Comparison of ENCODE assay signal across 15 mouse cellular contexts in the genomic region with DNA sequence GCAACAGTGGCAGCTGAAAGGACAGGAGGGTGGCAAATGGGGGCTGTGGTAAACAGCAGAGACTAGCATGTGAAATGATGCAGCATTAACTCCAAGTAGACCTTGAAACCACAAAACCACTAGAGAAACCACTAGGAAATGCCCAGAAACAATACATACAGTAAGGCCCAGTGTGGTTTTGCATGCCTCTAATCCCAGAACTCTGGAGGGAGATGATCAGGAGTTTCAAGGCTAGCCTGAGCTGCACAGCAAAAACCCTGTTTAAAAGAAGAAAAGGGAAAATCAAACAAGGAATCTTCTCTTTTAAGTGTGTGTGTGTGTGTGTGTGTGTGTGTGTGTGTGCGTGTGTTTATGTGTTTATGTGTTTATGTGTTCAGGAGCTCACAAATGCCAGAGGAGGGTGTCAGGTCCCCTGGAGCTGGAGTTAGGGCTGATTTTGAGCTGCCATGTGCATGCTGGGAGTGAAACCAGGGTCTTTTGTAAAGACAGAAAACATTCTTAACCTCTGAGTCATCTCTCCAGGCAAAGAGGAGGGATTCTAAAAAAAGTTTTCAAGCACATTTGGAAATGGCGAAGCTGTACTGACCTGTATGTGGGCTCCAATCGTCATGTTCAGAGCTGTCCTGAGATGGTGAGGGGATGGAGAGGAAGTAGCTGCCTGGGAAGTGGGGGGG. TPM values are rescaled to one million over a fixed set of nuclear protein-coding genes. Genes with fewer than 3 reads are reported as not detected.
DNase-seq lines count a peak whose midpoint lies in the region; ATAC-seq and TF ChIP-seq lines count a peak whose summit lies in the region.
"Had no signal": no experiment of that assay in that cellular context is flagged by ENCODE, and none has a peak within 500 bp of the region (broad histone marks: within the 10 kb centered on the region; RNA-seq: fewer than 3 reads in every experiment).

No protein-coding gene starts in this region.

- no peaks in the 10 kb centered on the region for H3K9me3 ChIP-seq in kidney, postnatal 0 days (replicated peaks; ENCODE audit: low read length)
- H3K9me3 ChIP-seq in kidney, embryonic 15.5 days (replicated peaks), result no peaks in the 10 kb centered on the region
- H3K9me3 ChIP-seq: forebrain, embryonic 12.5 days; hindbrain, embryonic 15.5 days; stomach, embryonic 15.5 days had no signal

- H3K9ac ChIP-seq in kidney, postnatal 0 days (ENCODE audit: low read depth, low read length), result no peak overlapping the region
- no peak overlapping the region for H3K9ac ChIP-seq in kidney, embryonic 15.5 days
- H3K9ac ChIP-seq: forebrain, embryonic 12.5 days; hindbrain, embryonic 15.5 days; stomach, embryonic 15.5 days had no signal

- TF ChIP-seq CTCF in kidney, postnatal 0 days (IDR thresholded peaks at IDR 0.05; ENCODE audit: low read depth), result no peak

- no peak overlapping the region for H3ac ChIP-seq in myocyte (ENCODE audit: control insufficient read depth, insufficient read length)

- WGBS in kidney, postnatal 0 days, result 74% methylated on average over 3 of the region's 3 CpGs
- 59% methylated on average over 3 of the region's 3 CpGs for WGBS in kidney, embryonic 15.5 days

- no peak overlapping the region for H3K4me2 ChIP-seq in kidney, postnatal 0 days (ENCODE audit: low read length)
- H3K4me2 ChIP-seq in kidney, embryonic 15.5 days, result no peak overlapping the region
- H3K4me2 ChIP-seq in myocyte (ENCODE audit: low read depth), result peak overlapping the region; percentile 44
- H3K4me2 ChIP-seq: forebrain, embryonic 12.5 days; hindbrain, embryonic 15.5 days; stomach, embryonic 15.5 days had no signal

- no peaks in the 10 kb centered on the region for H3K36me3 ChIP-seq in kidney, postnatal 0 days (ENCODE audit: insufficient read depth, low read length)
- no peaks in the 10 kb centered on the region for H3K36me3 ChIP-seq in kidney, embryonic 15.5 days
- H3K36me3 ChIP-seq in myocyte (ENCODE audit: control insufficient read depth, insufficient read depth), result no peaks in the 10 kb centered on the region
- H3K36me3 ChIP-seq: forebrain, embryonic 12.5 days; hindbrain, embryonic 15.5 days; stomach, embryonic 15.5 days had no signal

- H3K27ac ChIP-seq in kidney, postnatal 0 days, result 0 out of 2 replicates have a peak overlapping the region, but pooled peaks have one; percentile 2
- no peak overlapping the region for H3K27ac ChIP-seq in kidney, embryonic 15.5 days
- H3K27ac ChIP-seq: forebrain, embryonic 12.5 days; hindbrain, embryonic 15.5 days; stomach, embryonic 15.5 days had no signal

- no peak for TF ChIP-seq POLR2A in myocyte (IDR thresholded peaks at IDR 0.05; ENCODE audit: insufficient read length, low read depth)

- no peaks in the 10 kb centered on the region for H3K27me3 ChIP-seq in kidney, postnatal 0 days (ENCODE audit: insufficient read depth, low read length)
- 0 out of 2 replicates have a peak, but pooled peaks cover 3% of the 10 kb centered on the region for H3K27me3 ChIP-seq in kidney, embryonic 15.5 days
- no peaks in the 10 kb centered on the region for H3K27me3 ChIP-seq in myocyte (ENCODE audit: control insufficient read depth, insufficient read depth, insufficient read length)
- H3K27me3 ChIP-seq: forebrain, embryonic 12.5 days; hindbrain, embryonic 15.5 days; stomach, embryonic 15.5 days had no signal

- H3K4me1 ChIP-seq in kidney, postnatal 0 days (replicated peaks; ENCODE audit: insufficient read depth, low read length), result 0 out of 2 replicates have a peak, but pooled peaks cover 5% of the 10 kb centered on the region
- H3K4me1 ChIP-seq in kidney, embryonic 15.5 days, result peaks cover 17% of the 10 kb centered on the region
- H3K4me1 ChIP-seq: hindbrain, embryonic 15.5 days had no signal

- H3K79me2 ChIP-seq in myocyte (ENCODE audit: control insufficient read depth, insufficient read depth), result no peaks in the 10 kb centered on the region

- DNase-seq in embryo, embryonic 11 days, result peak; percentile 18
- no peak for DNase-seq in embryo, embryonic 10.5 days (ENCODE audit: low spot score)
- DNase-seq in kidney, postnatal 0 days (ENCODE audit: low spot score), result peak; percentile 54
- peak; percentile 9 for DNase-seq in ZHBTc4 (ENCODE audit: low read depth, low spot score)
- DNase-seq in layer of hippocampus, postnatal 10 days (ENCODE audit: low spot score in 2 of 2), result no peak
- DNase-seq in frontal cortex, postnatal 25 days (ENCODE audit: low spot score in 2 of 2), result no peak
- DNase-seq: adrenal gland, adult 8-10 months; kidney, adult 9 months; liver; lung, postnatal 14 days had no signal

- H3K4me3 ChIP-seq in kidney, postnatal 0 days (replicated peaks; ENCODE audit: low read depth, low read length), result no peak overlapping the region
- no peak overlapping the region for H3K4me3 ChIP-seq in kidney, embryonic 15.5 days (replicated peaks)
- H3K4me3 ChIP-seq in myocyte, result no peak overlapping the region
- H3K4me3 ChIP-seq: forebrain, embryonic 12.5 days; hindbrain, embryonic 15.5 days; stomach, embryonic 15.5 days had no signal

- no peak for ATAC-seq in kidney, postnatal 0 days (replicated peaks; ENCODE audit: low FRiP score, low read depth)
- no peak for ATAC-seq in kidney, embryonic 15.5 days (replicated peaks; ENCODE audit: low FRiP score)

TF ChIP-seq in myocyte, 11 proteins besides CTCF, POLR2A, EP300 and RAD21:
- no peak for TF ChIP-seq REST (IDR thresholded peaks at IDR 0.05; ENCODE audit: insufficient read depth, insufficient read length)
- TF ChIP-seq TCF3 (IDR thresholded peaks at IDR 0.05; ENCODE audit: insufficient read length, low read depth), result no peak
- peak in 1 of 3 experiments; percentile 45 for TF ChIP-seq MYOD1 (IDR thresholded peaks at IDR 0.05; ENCODE audit: control insufficient read depth in 1 of 3, insufficient read length in 2 of 3, low read depth in 2 of 3)
- peak in 2 of 3 experiments; percentile 38 to 40 for TF ChIP-seq MYOG (IDR thresholded peaks at IDR 0.05; ENCODE audit: control insufficient read depth in 1 of 3, insufficient read depth in 1 of 3, insufficient read length in 2 of 3, low read depth in 2 of 3)

RNA-seq across cellular contexts. Expression of a gene that starts 50.1 kb away (rescaled TPM):
- polyA plus RNA-seq in kidney, postnatal 0 days (2015; fragmentation: Nextera tagmentation; extraction: Ambion mirVana), result 1.7 and 1.8 TPM in 2 replicates
- 2.6 and 3.3 TPM in 2 replicates for polyA plus RNA-seq in kidney, embryonic 15.5 days (2015; fragmentation: Nextera tagmentation; extraction: Ambion mirVana)
- 20.6 TPM for polyA plus RNA-seq in myocyte (2012; fragmentation: generic; extraction: Trizol)
- 100 to 1,000 TPM in 1 of 2 experiments, 10 to 100 TPM in 1; 94.1 to 106 TPM for total RNA-seq in layer of hippocampus, postnatal 10 days (2021)

RNA-seq across cellular contexts. Expression of a gene that starts 58.1 kb away (rescaled TPM):
- polyA plus RNA-seq in kidney, postnatal 0 days (2015; fragmentation: Nextera tagmentation; extraction: Ambion mirVana), result 265 and 274 TPM in 2 replicates
- polyA plus RNA-seq in kidney, embryonic 15.5 days (2015; fragmentation: Nextera tagmentation; extraction: Ambion mirVana), result 316 and 358 TPM in 2 replicates
- 35.1 TPM for polyA plus RNA-seq in myocyte (2012; fragmentation: generic; extraction: Trizol)
- 100 to 1,000 TPM in 1 of 2 experiments, 10 to 100 TPM in 1; 93.4 to 122 TPM for total RNA-seq in layer of hippocampus, postnatal 10 days (2021)

Comparison
In these comparisons a context has a peak if more than half of its experiments do, and no peak if none do; other contexts are left out.
1. DNase-seq: peak in embryo, embryonic 11 days (single experiment), kidney, postnatal 0 days (single experiment) and ZHBTc4 (single experiment); none in embryo, embryonic 10.5 days (single experiment), layer of hippocampus, postnatal 10 days (0 of 2) and frontal cortex, postnatal 25 days (0 of 2).